19 mouse cellular contexts compared by ENCODE assay signal in the genomic region with DNA sequence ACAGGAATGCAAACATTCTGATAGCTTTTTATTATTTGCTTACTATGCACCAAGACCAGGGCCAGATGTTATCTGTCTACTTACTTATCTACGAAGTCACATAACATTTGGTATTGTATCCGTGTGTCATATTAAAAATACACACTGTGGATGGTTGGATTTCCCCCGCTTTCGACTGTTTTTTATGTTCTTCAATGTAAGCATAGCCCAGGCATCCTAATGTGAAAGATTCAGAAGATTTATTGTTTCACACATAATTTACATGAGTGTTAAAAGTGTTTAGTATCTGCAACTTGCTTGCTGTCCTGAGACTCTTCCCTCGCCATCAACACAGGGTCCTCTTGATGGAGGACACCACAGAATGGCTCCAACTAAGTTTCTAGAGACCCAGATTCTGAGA. TPM values are rescaled to one million over a fixed set of nuclear protein-coding genes. Genes with fewer than 3 reads are reported as not detected.
A peak's percentile ranks its signal among the peaks of the same experiment; 100 is the strongest.
DNase-seq lines count a peak whose midpoint lies in the region; ATAC-seq and TF ChIP-seq lines count a peak whose summit lies in the region.
"Had no signal": no experiment of that assay in that cellular context is flagged by ENCODE, and none has a peak within 500 bp of the region (broad histone marks: within the 10 kb centered on the region; RNA-seq: fewer than 3 reads in every experiment).

No protein-coding gene starts in this region.

- no peaks in the 10 kb centered on the region for H3K79me2 ChIP-seq in heart, adult 2 months (replicated peaks; ENCODE audit: control insufficient read depth, insufficient read depth, low read length)

- no peak for TF ChIP-seq POLR2A in heart, adult 2 months (IDR thresholded peaks at IDR 0.05; ENCODE audit: insufficient read depth, low read depth, low read length)
- TF ChIP-seq POLR2A in thymus, adult 2 months (IDR thresholded peaks at IDR 0.05; ENCODE audit: control insufficient read depth, extremely low read depth, insufficient read depth, low read length, poor library complexity) = no peak

- H3K4me2 ChIP-seq in hindbrain, embryonic 13.5 days = peak overlapping the region; percentile 34
- peak overlapping the region; percentile 25 for H3K4me2 ChIP-seq in midbrain, embryonic 14.5 days (ENCODE audit: low read length)
- H3K4me2 ChIP-seq in neural tube, embryonic 15.5 days = peak overlapping the region; percentile 14; the same call in 1 of the 2 replicates
- H3K4me2 ChIP-seq: embryonic facial prominence, embryonic 15.5 days; limb, embryonic 15.5 days; stomach, embryonic 15.5 days had no signal

- no peak for TF ChIP-seq CTCF in heart, adult 2 months (IDR thresholded peaks at IDR 0.05)
- no peak for TF ChIP-seq CTCF in thymus, adult 2 months (IDR thresholded peaks at IDR 0.05; ENCODE audit: borderline replicate concordance, control insufficient read depth, extremely low read depth, insufficient read depth, low read length, poor library complexity)

- H3K36me3 ChIP-seq in heart, adult 2 months (ENCODE audit: control insufficient read depth, insufficient read depth, low read length) = peaks cover 8% of the 10 kb centered on the region
- H3K36me3 ChIP-seq in hindbrain, embryonic 13.5 days = no peaks in the 10 kb centered on the region
- peaks cover 55% of the 10 kb centered on the region for H3K36me3 ChIP-seq in hindbrain, embryonic 10.5 days
- no peaks in the 10 kb centered on the region for H3K36me3 ChIP-seq in midbrain, embryonic 14.5 days (ENCODE audit: control insufficient read depth, insufficient read depth, low read length)
- peaks cover 26% of the 10 kb centered on the region; the same call in 1 of the 2 replicates for H3K36me3 ChIP-seq in midbrain, embryonic 10.5 days
- H3K36me3 ChIP-seq in neural tube, embryonic 15.5 days = no peaks in the 10 kb centered on the region
- H3K36me3 ChIP-seq in thymus, adult 2 months (ENCODE audit: control insufficient read depth, insufficient read depth, low read length) = no peaks in the 10 kb centered on the region
- H3K36me3 ChIP-seq: embryonic facial prominence, embryonic 15.5 days; limb, embryonic 15.5 days; stomach, embryonic 15.5 days had no signal

- H3K27me3 ChIP-seq in heart, adult 2 months (ENCODE audit: control insufficient read depth, insufficient read depth, low read length) = no peaks in the 10 kb centered on the region
- H3K27me3 ChIP-seq in hindbrain, embryonic 13.5 days = no peaks in the 10 kb centered on the region
- 0 out of 2 replicates have a peak, but pooled peaks cover 3% of the 10 kb centered on the region for H3K27me3 ChIP-seq in hindbrain, embryonic 10.5 days (ENCODE audit: insufficient read depth, poor library complexity, severe bottlenecking)
- no peaks in the 10 kb centered on the region for H3K27me3 ChIP-seq in midbrain, embryonic 14.5 days (ENCODE audit: control insufficient read depth, insufficient read depth, low read length)
- no peaks in the 10 kb centered on the region for H3K27me3 ChIP-seq in midbrain, embryonic 10.5 days (ENCODE audit: low read depth, poor library complexity, severe bottlenecking)
- H3K27me3 ChIP-seq in neural tube, embryonic 15.5 days (replicated peaks) = no peaks in the 10 kb centered on the region
- no peaks in the 10 kb centered on the region for H3K27me3 ChIP-seq in thymus, adult 2 months (ENCODE audit: control insufficient read depth, insufficient read depth, low read length)
- H3K27me3 ChIP-seq: embryonic facial prominence, embryonic 15.5 days; stomach, embryonic 15.5 days had no signal

- TF ChIP-seq EP300 in heart, adult 2 months (IDR thresholded peaks at IDR 0.05; ENCODE audit: insufficient read depth, low read depth, low read length) = no peak

- H3K4me3 ChIP-seq in heart, adult 2 months = no peak overlapping the region
- 0 out of 2 replicates have a peak overlapping the region, but pooled peaks have one; percentile 14 for H3K4me3 ChIP-seq in hindbrain, embryonic 13.5 days
- no peak overlapping the region for H3K4me3 ChIP-seq in hindbrain, embryonic 10.5 days
- H3K4me3 ChIP-seq in midbrain, embryonic 14.5 days (replicated peaks; ENCODE audit: low read depth, low read length) = no peak overlapping the region
- H3K4me3 ChIP-seq in midbrain, embryonic 10.5 days = no peak overlapping the region
- H3K4me3 ChIP-seq in neural tube, embryonic 15.5 days (replicated peaks) = no peak overlapping the region
- no peak overlapping the region for H3K4me3 ChIP-seq in thymus, adult 2 months (ENCODE audit: control insufficient read depth, insufficient read depth, low read length)
- H3K4me3 ChIP-seq: embryonic facial prominence, embryonic 15.5 days; limb, embryonic 15.5 days; stomach, embryonic 15.5 days had no signal

- H3K27ac ChIP-seq in heart, adult 2 months = no peak overlapping the region
- H3K27ac ChIP-seq in hindbrain, embryonic 13.5 days = no peak overlapping the region
- no peak overlapping the region for H3K27ac ChIP-seq in hindbrain, embryonic 10.5 days
- H3K27ac ChIP-seq in midbrain, embryonic 14.5 days (replicated peaks; ENCODE audit: low read depth, low read length) = no peak overlapping the region
- no peak overlapping the region for H3K27ac ChIP-seq in midbrain, embryonic 10.5 days (replicated peaks)
- no peak overlapping the region for H3K27ac ChIP-seq in neural tube, embryonic 15.5 days (replicated peaks)
- no peak overlapping the region for H3K27ac ChIP-seq in thymus, adult 2 months (ENCODE audit: control insufficient read depth, insufficient read depth, low read length)
- H3K27ac ChIP-seq: embryonic facial prominence, embryonic 15.5 days; limb, embryonic 15.5 days; stomach, embryonic 15.5 days had no signal

- H3K9me3 ChIP-seq in hindbrain, embryonic 13.5 days = no peaks in the 10 kb centered on the region
- no peaks in the 10 kb centered on the region for H3K9me3 ChIP-seq in hindbrain, embryonic 10.5 days
- H3K9me3 ChIP-seq in midbrain, embryonic 14.5 days (ENCODE audit: control insufficient read depth, low read length) = no peaks in the 10 kb centered on the region
- no peaks in the 10 kb centered on the region for H3K9me3 ChIP-seq in midbrain, embryonic 10.5 days (replicated peaks)
- no peaks in the 10 kb centered on the region for H3K9me3 ChIP-seq in neural tube, embryonic 15.5 days (replicated peaks)
- H3K9me3 ChIP-seq: embryonic facial prominence, embryonic 15.5 days; limb, embryonic 15.5 days; stomach, embryonic 15.5 days had no signal

- 68% methylated on average over 5 of the region's 5 CpGs for WGBS in heart, adult 2 months
- WGBS in hindbrain, embryonic 13.5 days = 92% methylated on average over 5 of the region's 5 CpGs
- 92% methylated on average over 5 of the region's 5 CpGs for WGBS in hindbrain, embryonic 10.5 days
- 97% methylated on average over 5 of the region's 5 CpGs for WGBS in midbrain, embryonic 14.5 days
- WGBS in midbrain, embryonic 10.5 days = 89% methylated on average over 5 of the region's 5 CpGs
- WGBS in neural tube, embryonic 15.5 days = 88% methylated on average over 5 of the region's 5 CpGs
- 91% methylated on average over 5 of the region's 5 CpGs for WGBS in thymus, adult 2 months

- H3K4me1 ChIP-seq in heart, adult 2 months (ENCODE audit: control insufficient read depth, insufficient read depth, low read length) = peaks cover 6% of the 10 kb centered on the region
- H3K4me1 ChIP-seq in hindbrain, embryonic 13.5 days (replicated peaks) = peaks cover 13% of the 10 kb centered on the region
- H3K4me1 ChIP-seq in hindbrain, embryonic 10.5 days (replicated peaks) = peaks cover 39% of the 10 kb centered on the region
- peaks cover 5% of the 10 kb centered on the region; the same call in 1 of the 2 replicates for H3K4me1 ChIP-seq in midbrain, embryonic 14.5 days (ENCODE audit: control insufficient read depth, insufficient read depth, low read length)
- peaks cover 38% of the 10 kb centered on the region for H3K4me1 ChIP-seq in midbrain, embryonic 10.5 days
- 0 out of 2 replicates have a peak, but pooled peaks cover 5% of the 10 kb centered on the region for H3K4me1 ChIP-seq in neural tube, embryonic 15.5 days
- H3K4me1 ChIP-seq in thymus, adult 2 months (replicated peaks; ENCODE audit: control insufficient read depth, insufficient read depth, low read length) = no peaks in the 10 kb centered on the region
- H3K4me1 ChIP-seq: stomach, embryonic 15.5 days had no signal

- DNase-seq in heart, adult 11 months = peak; percentile 35
- no peak for DNase-seq in heart, adult 2 months
- DNase-seq in hindbrain, embryonic 10.5 days (ENCODE audit: low spot score) = no peak
- no peak for DNase-seq in midbrain, embryonic 14.5 days
- no peak for DNase-seq in midbrain, embryonic 10.5 days (ENCODE audit: low spot score)
- DNase-seq in thymus, adult 2 months = no peak
- DNase-seq: adrenal gland, postnatal 36 days; cerebellum, adult 9-11 months; gastrocnemius, postnatal 36 days; kidney, postnatal 10 days; lung, adult 18-20 months; spleen, adult 18-20 months; thymus, postnatal 36 days had no signal

- no peak for ATAC-seq in hindbrain, embryonic 13.5 days (ENCODE audit: low FRiP score)
- no peak for ATAC-seq in midbrain, embryonic 14.5 days (ENCODE audit: low FRiP score, low TSS enrichment)
- no peak for ATAC-seq in neural tube, embryonic 15.5 days (ENCODE audit: low FRiP score)
- ATAC-seq: inflammation-experienced regulatory T-cells, adult 6 months had no signal

- intact Hi-C loops in heart, adult 2 months (cut with DNase I) = no loop called here

- H3K9ac ChIP-seq in heart, adult 2 months (ENCODE audit: low read depth, low read length) = no peak overlapping the region
- H3K9ac ChIP-seq in hindbrain, embryonic 13.5 days = no peak overlapping the region
- no peak overlapping the region for H3K9ac ChIP-seq in midbrain, embryonic 14.5 days (replicated peaks; ENCODE audit: low read length)
- no peak overlapping the region for H3K9ac ChIP-seq in neural tube, embryonic 15.5 days (replicated peaks)
- H3K9ac ChIP-seq: embryonic facial prominence, embryonic 15.5 days; limb, embryonic 15.5 days; stomach, embryonic 15.5 days had no signal

RNA-seq across cellular contexts. Expression of a gene that starts 5.3 kb away (rescaled TPM):
- total RNA-seq in heart, adult 2 months (2021) = 10 to 100 TPM; 16.3 to 18.6 TPM
- 8.0 and 9.2 TPM in 2 replicates for polyA plus RNA-seq in heart, adult 2 months (2012; rRNA removed)
- 134 and 147 TPM in 2 replicates for polyA plus RNA-seq in hindbrain, embryonic 13.5 days (2015; fragmentation: Nextera tagmentation; extraction: Ambion mirVana)
- polyA plus RNA-seq in hindbrain, embryonic 10.5 days (2016; fragmentation: Nextera tagmentation; extraction: Ambion mirVana) = 76.5 and 105 TPM in 2 replicates
- 111 and 125 TPM in 2 replicates for polyA plus RNA-seq in midbrain, embryonic 14.5 days (2014; fragmentation: Nextera tagmentation; extraction: Ambion mirVana)
- 48.9 and 81.8 TPM in 2 replicates for polyA plus RNA-seq in midbrain, embryonic 10.5 days (2016; fragmentation: Nextera tagmentation; extraction: Ambion mirVana)
- 69.1 and 83.8 TPM in 2 replicates for polyA plus RNA-seq in neural tube, embryonic 15.5 days (2015; fragmentation: Nextera tagmentation; extraction: Ambion mirVana)
- polyA plus RNA-seq in thymus, adult 2 months (2012; rRNA removed) = 0.82 and 1.0 TPM in 2 replicates
- polyA plus RNA-seq: inflammation-experienced regulatory T-cells, adult 6 months had no signal
